ENCODE assay signal across 21 mouse cellular contexts in the genomic region with DNA sequence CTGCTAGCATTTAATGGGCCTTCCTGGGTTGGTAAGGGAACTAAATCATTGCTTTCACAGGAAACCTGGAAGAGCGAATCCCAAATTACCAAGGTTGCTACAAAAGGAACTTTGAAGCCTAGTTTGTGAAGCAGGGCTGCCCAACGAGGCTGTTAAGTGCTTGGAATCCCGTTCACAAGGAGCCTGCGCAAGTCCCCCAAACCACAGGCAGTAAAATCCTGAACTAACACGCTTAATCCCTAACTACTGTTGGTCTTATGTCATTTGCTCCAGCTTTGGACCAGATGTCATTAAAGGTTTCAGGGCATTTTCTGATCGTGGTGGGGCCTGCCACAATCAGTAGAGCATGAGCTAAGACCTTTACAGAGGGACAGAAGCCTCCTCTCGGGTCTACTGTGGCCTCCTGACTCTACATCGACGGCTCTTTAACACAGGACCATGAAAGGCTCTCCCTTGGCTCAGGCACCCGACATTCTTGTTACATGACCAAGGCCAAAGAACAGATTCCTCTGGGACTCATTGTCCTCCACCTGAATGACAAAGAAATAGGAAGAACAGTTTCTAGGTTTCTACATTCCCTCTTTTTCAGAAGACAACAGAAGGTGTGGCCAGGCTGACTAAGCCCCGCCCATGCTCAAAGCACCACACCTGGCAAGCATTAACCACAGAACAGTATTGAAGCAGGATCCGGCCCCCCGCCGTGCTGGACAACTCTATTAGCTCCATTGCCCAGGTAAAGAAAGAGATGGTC. TPM values are rescaled to one million over a fixed set of nuclear protein-coding genes. Genes with fewer than 3 reads are reported as not detected.
A peak's percentile ranks its signal among the peaks of the same experiment; 100 is the strongest.
DNase-seq lines count a peak whose midpoint lies in the region; ATAC-seq and TF ChIP-seq lines count a peak whose summit lies in the region.
"Had no signal": no experiment of that assay in that cellular context is flagged by ENCODE, and none has a peak within 500 bp of the region (broad histone marks: within the 10 kb centered on the region; RNA-seq: fewer than 3 reads in every experiment).

No protein-coding gene starts in this region.

- H3K9ac ChIP-seq in embryonic facial prominence, embryonic 13.5 days, result no peak overlapping the region
- H3K9ac ChIP-seq in limb, embryonic 11.5 days (ENCODE audit: low read length), result no peak overlapping the region
- H3K9ac ChIP-seq: forebrain, embryonic 15.5 days; hindbrain, embryonic 13.5 days; liver, embryonic 15.5 days; neural tube, embryonic 15.5 days had no signal

- H3K27ac ChIP-seq in embryonic facial prominence, embryonic 13.5 days, result no peak overlapping the region
- H3K27ac ChIP-seq in embryonic facial prominence, embryonic 10.5 days (replicated peaks), result no peak overlapping the region
- H3K27ac ChIP-seq in kidney, adult 2 months (ENCODE audit: insufficient read depth, low read depth, low read length), result no peak overlapping the region
- no peak overlapping the region for H3K27ac ChIP-seq in limb, embryonic 11.5 days (replicated peaks; ENCODE audit: low read depth, low read length)
- H3K27ac ChIP-seq: forebrain, embryonic 15.5 days; gastrocnemius, adult 2 months; hindbrain, embryonic 13.5 days; liver, embryonic 15.5 days; neural tube, embryonic 15.5 days had no signal

- no peaks in the 10 kb centered on the region for H3K9me3 ChIP-seq in embryonic facial prominence, embryonic 13.5 days
- no peaks in the 10 kb centered on the region for H3K9me3 ChIP-seq in embryonic facial prominence, embryonic 10.5 days
- H3K9me3 ChIP-seq in limb, embryonic 11.5 days (ENCODE audit: control insufficient read depth, low read length), result no peaks in the 10 kb centered on the region
- H3K9me3 ChIP-seq: forebrain, embryonic 15.5 days; hindbrain, embryonic 13.5 days; liver, embryonic 15.5 days; neural tube, embryonic 15.5 days had no signal

- 53% methylated on average over 14 of the region's 14 CpGs for whole genome bisulfite sequencing in embryonic facial prominence, embryonic 13.5 days
- WGBS in embryonic facial prominence, embryonic 10.5 days, result 80% methylated on average over 14 of the region's 14 CpGs
- WGBS in kidney, adult 2 months, result 56% methylated on average over 14 of the region's 14 CpGs
- WGBS in limb, embryonic 11.5 days, result 44% methylated on average over 14 of the region's 14 CpGs

- H3K36me3 ChIP-seq in embryonic facial prominence, embryonic 13.5 days, result peaks cover 6% of the 10 kb centered on the region; the same call in 1 of the 2 replicates
- 0 out of 2 replicates have a peak, but pooled peaks cover 6% of the 10 kb centered on the region for H3K36me3 ChIP-seq in embryonic facial prominence, embryonic 10.5 days (replicated peaks)
- H3K36me3 ChIP-seq in kidney, adult 2 months (ENCODE audit: control insufficient read depth, insufficient read depth, low read length), result no peaks in the 10 kb centered on the region
- no peaks in the 10 kb centered on the region for H3K36me3 ChIP-seq in limb, embryonic 11.5 days (ENCODE audit: control insufficient read depth, insufficient read depth, low read length)
- H3K36me3 ChIP-seq: forebrain, embryonic 15.5 days; hindbrain, embryonic 13.5 days; liver, embryonic 15.5 days; neural tube, embryonic 15.5 days had no signal

- TF ChIP-seq POLR2A in kidney, adult 2 months (IDR thresholded peaks at IDR 0.05; ENCODE audit: low read depth, low read length), result no peak

- TF ChIP-seq CTCF in kidney, adult 2 months (conservative IDR thresholded peaks at IDR 0.05; ENCODE audit: insufficient read depth, insufficient read length, low read depth, low read length), result no peak

- peaks cover 22% of the 10 kb centered on the region for H3K4me1 ChIP-seq in embryonic facial prominence, embryonic 13.5 days
- no peaks in the 10 kb centered on the region for H3K4me1 ChIP-seq in embryonic facial prominence, embryonic 10.5 days
- H3K4me1 ChIP-seq in kidney, adult 2 months (ENCODE audit: control insufficient read depth, insufficient read depth, low read length), result 0 out of 2 replicates have a peak, but pooled peaks cover 2% of the 10 kb centered on the region
- peaks cover 4% of the 10 kb centered on the region; the same call in 1 of the 2 replicates for H3K4me1 ChIP-seq in limb, embryonic 11.5 days (ENCODE audit: control insufficient read depth, insufficient read depth, low read length)
- H3K4me1 ChIP-seq: forebrain, embryonic 15.5 days; hindbrain, embryonic 13.5 days had no signal

- no peak for DNase-seq in embryonic facial prominence, embryonic 10.5 days (ENCODE audit: low spot score)
- peak; percentile 25 for DNase-seq in kidney, adult 2 months
- no peak for DNase-seq in kidney, adult 9 months
- peak; percentile 79 for DNase-seq in ZHBTc4 (ENCODE audit: low read depth, low spot score)
- peak; percentile 56 for DNase-seq in limb, embryonic 11.5 days (ENCODE audit: low spot score)
- DNase-seq in layer of hippocampus, adult 9-11 months, result no peak
- no peak for DNase-seq in T-cell, adult 2 months (ENCODE audit: low spot score)
- DNase-seq: adrenal gland, adult 2 months; cerebellum, postnatal 14 days; embryo, embryonic 11 days; gastrocnemius, adult 2 months; layer of hippocampus, postnatal 36 days; lung, postnatal 10 days; midbrain, embryonic 14.5 days had no signal

- H3K4me2 ChIP-seq in embryonic facial prominence, embryonic 13.5 days, result 0 out of 2 replicates have a peak overlapping the region, but pooled peaks have one; percentile 5
- no peak overlapping the region for H3K4me2 ChIP-seq in limb, embryonic 11.5 days (ENCODE audit: low read depth, severe bottlenecking)
- H3K4me2 ChIP-seq: forebrain, embryonic 15.5 days; hindbrain, embryonic 13.5 days; liver, embryonic 15.5 days; neural tube, embryonic 15.5 days had no signal

- no peaks in the 10 kb centered on the region for H3K27me3 ChIP-seq in embryonic facial prominence, embryonic 13.5 days
- no peaks in the 10 kb centered on the region for H3K27me3 ChIP-seq in embryonic facial prominence, embryonic 10.5 days (replicated peaks; ENCODE audit: low read depth, poor library complexity, severe bottlenecking)
- H3K27me3 ChIP-seq in kidney, adult 2 months (replicated peaks; ENCODE audit: control insufficient read depth, insufficient read depth, low read length), result no peaks in the 10 kb centered on the region
- no peaks in the 10 kb centered on the region for H3K27me3 ChIP-seq in limb, embryonic 11.5 days (ENCODE audit: control insufficient read depth, insufficient read depth, low read length)
- H3K27me3 ChIP-seq: forebrain, embryonic 15.5 days; hindbrain, embryonic 13.5 days; liver, embryonic 15.5 days; neural tube, embryonic 15.5 days had no signal

- no peak overlapping the region for H3K4me3 ChIP-seq in embryonic facial prominence, embryonic 13.5 days
- H3K4me3 ChIP-seq in embryonic facial prominence, embryonic 10.5 days, result no peak overlapping the region
- no peak overlapping the region for H3K4me3 ChIP-seq in kidney, adult 2 months (ENCODE audit: insufficient read depth, low read depth, low read length)
- no peak overlapping the region for H3K4me3 ChIP-seq in limb, embryonic 11.5 days (ENCODE audit: low read depth, low read length)
- H3K4me3 ChIP-seq: erythroblast, embryonic 14.5 days; forebrain, embryonic 15.5 days; gastrocnemius, adult 2 months; hindbrain, embryonic 13.5 days; liver, embryonic 15.5 days; myocyte; neural tube, embryonic 15.5 days had no signal

- no peak for ATAC-seq in embryonic facial prominence, embryonic 13.5 days (ENCODE audit: insufficient number of reproducible peaks, insufficient read depth, low FRiP score, low TSS enrichment, low read depth)
- peak; percentile 70; the same call in 1 of the 2 replicates for ATAC-seq in limb, embryonic 11.5 days (ENCODE audit: insufficient number of reproducible peaks, low FRiP score, low TSS enrichment, low read depth)
- ATAC-seq: forebrain, embryonic 15.5 days had no signal

RNA-seq across cellular contexts. Expression of a gene that starts 13.5 kb away (rescaled TPM):
- 16.3 and 16.8 TPM in 2 replicates for polyA plus RNA-seq in embryonic facial prominence, embryonic 13.5 days (2015; fragmentation: Nextera tagmentation; extraction: Ambion mirVana)
- polyA plus RNA-seq in embryonic facial prominence, embryonic 10.5 days (2016; fragmentation: Nextera tagmentation; extraction: Ambion mirVana), result 7.6 and 9.1 TPM in 2 replicates
- 8.2 and 8.4 TPM in 2 replicates for polyA plus RNA-seq in kidney, adult 2 months (2012; rRNA removed)
- polyA plus RNA-seq in limb, embryonic 11.5 days (2014; fragmentation: Nextera tagmentation; extraction: Ambion mirVana), result 11.3 and 12.9 TPM in 2 replicates

Comparison
In these comparisons a context has a peak if more than half of its experiments do, and no peak if none do; other contexts are left out.
1. DNase-seq: peak in kidney, adult 2 months (single experiment), ZHBTc4 (single experiment) and limb, embryonic 11.5 days (single experiment); none in embryonic facial prominence, embryonic 10.5 days (single experiment), kidney, adult 9 months (single experiment), layer of hippocampus, adult 9-11 months (single experiment) and T-cell, adult 2 months (single experiment).